Mouse (Mus musculus) neural tube, embryonic 11.5 days (tissue): ENCODE results near the gene Car2. TPM values are rescaled to one million over a fixed set of nuclear protein-coding genes. Genes with fewer than 3 reads are reported as not detected.

Experiments
- ATAC-seq: fragments of 200-750 bp; cut with Nextera tagmentation; 2 replicates; pipeline ENCODE4 v1.8.0; 2017; ENCODE audit warnings: moderate number of reproducible peaks, mild to moderate bottlenecking, moderate TSS enrichment, moderate library complexity; ENCODE audit not compliant: insufficient read depth, low FRiP score, low TSS enrichment
- DNase-seq: peaks from one replicate; pipeline ENCODE4 v3.0.0-alpha.2; 2015; ENCODE audit warnings: low spot score
- H3K27ac ChIP-seq: fragments of 300-500 bp; sonication (generic); 2 replicates; pipeline ENCODE4 v1.5.1; 2014; ENCODE audit warnings: low read depth, mild to moderate bottlenecking, low read length
- H3K27me3 ChIP-seq: fragments of 300-500 bp; sonication (generic); 2 replicates; pipeline ENCODE4 v1.6.1; 2014; ENCODE audit warnings: mild to moderate bottlenecking, low read length, mixed read lengths; ENCODE audit not compliant: control insufficient read depth, insufficient read depth
- H3K36me3 ChIP-seq: fragments of 300-500 bp; sonication (generic); 2 replicates; pipeline ENCODE4 v1.6.1; 2014; ENCODE audit warnings: mild to moderate bottlenecking, low read length, moderate library complexity, mixed read lengths; ENCODE audit not compliant: control insufficient read depth, insufficient read depth
- H3K4me1 ChIP-seq: fragments of 300-500 bp; sonication (generic); 2 replicates; pipeline ENCODE4 v1.6.1; 2014; ENCODE audit warnings: low read length, mixed read lengths; ENCODE audit not compliant: control insufficient read depth, insufficient read depth
- H3K4me2 ChIP-seq: fragments of 300-500 bp; sonication (generic); 2 replicates; pipeline ENCODE4 v1.6.1; 2014; ENCODE audit warnings: low read depth, mild to moderate bottlenecking, moderate library complexity
- H3K4me3 ChIP-seq: fragments of 300-500 bp; sonication (generic); 2 replicates; pipeline ENCODE4 v1.5.1; 2014; ENCODE audit warnings: low read depth, low read length
- H3K9ac ChIP-seq: fragments of 300-500 bp; sonication (generic); 2 replicates; pipeline ENCODE4 v1.6.1; 2014; ENCODE audit warnings: mild to moderate bottlenecking, low read length
- H3K9me3 ChIP-seq: fragments of 300-500 bp; sonication (generic); 2 replicates; pipeline ENCODE4 v1.6.1; 2016; ENCODE audit warnings: low read length; ENCODE audit not compliant: control insufficient read depth
- WGBS: fragments of 180-500 bp; shearing (Covaris S2); extraction: QIAGEN DNeasy Blood & Tissue Kit; methylation state at CpG from one replicate; pipeline ENCODE4 v1.1.7; 2014; 5-methylcytosine and 5-hydroxymethylcytosine counted together
- polyA plus RNA-seq: library from polyadenylated mRNA; unstranded; fragments of >200 nt; fragmentation: Nextera tagmentation; extraction: Ambion mirVana; gene quantifications from 2 replicates; pipeline ENCODE4 v1.2.1, GENCODE M21; 2014

The Car2 gene
- polyA plus RNA-seq, 1 experiment from 2014 or later, result 85.3 TPM

DNA sequence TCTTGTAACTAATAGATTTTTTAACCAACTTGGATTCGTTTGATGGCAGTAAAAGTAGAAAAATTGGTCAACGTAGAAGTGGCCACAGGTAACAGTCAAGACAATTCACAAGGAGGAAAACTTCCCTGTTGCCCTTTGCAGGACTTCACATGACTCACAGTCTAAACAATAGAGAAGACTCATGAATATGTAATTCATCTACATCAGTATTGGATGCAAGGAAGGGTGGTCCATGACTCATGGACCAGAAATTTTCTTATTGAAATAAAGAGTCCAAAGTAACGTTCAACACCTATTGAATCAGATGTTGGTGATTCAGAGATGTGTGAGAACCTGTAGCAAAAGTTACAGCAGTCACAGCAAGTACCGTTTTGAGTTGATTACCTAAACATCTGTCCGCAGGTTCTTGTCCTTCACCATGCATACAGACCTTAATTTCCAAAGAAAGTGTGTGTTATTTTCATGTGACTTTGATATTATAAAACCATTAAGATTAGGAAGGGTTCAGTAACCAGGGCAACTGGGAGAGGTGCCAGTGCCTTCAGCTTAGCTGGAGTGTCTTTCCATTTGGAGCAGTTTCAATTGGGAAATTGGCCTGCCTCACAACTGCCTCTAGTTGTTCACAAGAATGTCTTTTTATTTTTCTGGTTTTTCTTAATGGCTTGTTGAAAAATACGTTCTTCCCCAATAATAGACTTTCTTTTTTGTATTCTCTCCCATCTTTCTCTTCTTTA is 62.2 kb downstream of the Car2 start:
- ATAC-seq (no peak), DNase-seq (no peak)
- Histone ChIP-seq H3K4me3 (no peak overlapping the region), H3K4me2 (no peak overlapping the region), H3K36me3 (no peaks in the 10 kb centered on the region), H3K27ac (no peak overlapping the region), H3K27me3 (no peaks in the 10 kb centered on the region), H3K9me3 (no peaks in the 10 kb centered on the region), H3K4me1 (no peaks in the 10 kb centered on the region), H3K9ac (no peak overlapping the region)
- WGBS, result 82% methylated on average over 6 of the region's 6 CpGs

DNA sequence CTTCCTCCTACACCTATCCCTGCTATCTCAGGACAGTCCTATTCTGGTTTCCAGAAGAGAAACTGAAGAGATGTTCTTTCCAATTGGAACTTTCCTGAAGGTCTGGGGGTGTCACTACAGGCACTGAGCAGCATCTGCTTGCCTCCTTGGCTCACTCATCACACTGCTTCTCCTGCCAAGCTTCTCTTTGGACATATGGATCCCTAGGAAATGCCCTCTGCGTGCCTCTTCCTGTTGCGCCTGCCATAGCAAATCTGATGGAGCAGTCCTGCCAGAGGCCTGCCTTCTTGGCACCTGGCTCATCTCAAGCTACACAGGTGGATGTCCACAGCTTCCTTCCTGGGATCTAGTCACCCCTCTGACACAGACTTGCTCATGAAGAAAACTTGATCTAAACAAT is 64.0 kb downstream of the Car2 start:
- no peak for DNase-seq
- Histone ChIP-seq H3K4me1 (no peaks in the 10 kb centered on the region), H3K36me3 (no peaks in the 10 kb centered on the region), H3K9me3 (no peaks in the 10 kb centered on the region), H3K9ac (no peak overlapping the region), H3K27ac (no peak overlapping the region), H3K4me2 (no peak overlapping the region), H3K4me3 (no peak overlapping the region), H3K27me3 (no peaks in the 10 kb centered on the region)
- 91% methylated on average over 2 of the region's 2 CpGs for WGBS
- ATAC-seq, result no peak

Other genes with a start within 250 kb of the Car2 start
- gene Car13, start 244.5 kb upstream of the Car2 start, polyA plus RNA-seq, result 3.5 and 4.5 TPM in 2 replicates
- gene Car1, start 77.9 kb upstream of the Car2 start, polyA plus RNA-seq, result 0.20 TPM in 2 replicates
- 22.3 and 29.1 TPM in 2 replicates for gene Car3, start 22.8 kb upstream of the Car2 start, polyA plus RNA-seq